Mouse (Mus musculus) liver, adult 2 months (tissue): ENCODE results near the gene Hs3st2.

Experiments used
- CTCF ChIP-seq: fragments of 200-500 bp; IDR thresholded peaks from 2 replicates; pipeline ENCODE4 v1.5.1; 2011; ENCODE audit warnings: low read depth, low read length, control low read depth
- POLR2A ChIP-seq: fragments of 200-500 bp; IDR thresholded peaks from 2 replicates; pipeline ENCODE4 v1.6.1; 2011; ENCODE audit warnings: low read length, control low read depth; ENCODE audit not compliant: insufficient read depth; ENCODE audit errors: extremely low read depth

GRCm38 (mm10) chr7:121410716-121411506 lies 19.3 kb downstream of the Hs3st2 start:
- TF ChIP-seq POLR2A (no peak), CTCF (no peak)
